Mouse (Mus musculus): ENCODE measurements around the gene Cdkn2a.

- TF ChIP-seq CTCF (IDR thresholded peaks at IDR 0.05; ENCODE audit: extremely low read depth, insufficient read length, insufficient replicate concordance, low read depth, low read length) (no peak; the same call in 1 of the 2 replicates), POLR2A (IDR thresholded peaks at IDR 0.05; ENCODE audit: low read depth, low read length) (no peak)
Measured at GRCm38 (mm10) chr4:89306798-89307365, 12.4 kb upstream of the Cdkn2a start.

Measured in small intestine, adult 2 months (tissue).